Mouse (Mus musculus): ENCODE results near the gene Dock9.

GRCm38 (mm10) chr14:121615431-121615830 is 182.2 kb downstream of the Dock9 start:
- TF ChIP-seq POLR2A (IDR thresholded peaks at IDR 0.05; ENCODE audit: borderline replicate concordance, low read depth, low read length), result no peak
- TF ChIP-seq CTCF (IDR thresholded peaks at IDR 0.05; ENCODE audit: low read depth, low read length), result no peak
